Comparison of ENCODE assay signal across 24 mouse cellular contexts in the genomic region with DNA sequence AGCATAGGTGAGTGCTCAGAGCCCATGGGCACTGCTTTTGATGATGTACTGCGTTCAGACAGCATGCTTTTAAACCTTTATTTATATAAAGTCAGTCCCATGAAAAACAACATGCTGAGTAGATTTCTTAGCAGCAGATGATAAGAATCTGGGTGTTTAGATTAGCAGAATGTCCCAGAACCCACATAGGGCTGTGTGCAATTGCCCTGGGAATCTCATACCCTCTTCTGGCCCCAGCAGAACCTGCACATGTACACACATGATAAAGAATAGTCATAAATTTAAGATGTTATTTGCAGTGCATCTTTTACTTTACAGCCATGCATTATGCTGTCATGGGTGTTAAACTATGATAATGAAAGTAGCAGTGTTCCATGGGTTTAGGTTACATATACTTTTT.
"Had no signal": no experiment of that assay in that cellular context is flagged by ENCODE, and none has a peak within 500 bp of the region (broad histone marks: within the 10 kb centered on the region; RNA-seq: fewer than 3 reads in every experiment).

No protein-coding gene starts in this region.

- ATAC-seq: hindbrain, postnatal 0 days; intestine, embryonic 15.5 days; intestine, postnatal 0 days had no signal

- H3K27ac ChIP-seq: heart, adult 2 months; heart, embryonic 13.5 days; heart, embryonic 15.5 days; hindbrain, embryonic 13.5 days; hindbrain, embryonic 15.5 days; hindbrain, postnatal 0 days; intestine, embryonic 15.5 days; layer of hippocampus, adult 2 months; left cerebral cortex, adult 2 months; limb, embryonic 13.5 days; limb, embryonic 15.5 days; liver, embryonic 13.5 days; liver, embryonic 15.5 days had no signal

- H3K9me3 ChIP-seq: heart, embryonic 13.5 days; heart, embryonic 15.5 days; hindbrain, embryonic 13.5 days; hindbrain, embryonic 15.5 days; intestine, embryonic 15.5 days; limb, embryonic 13.5 days; limb, embryonic 15.5 days; liver, embryonic 13.5 days; liver, embryonic 15.5 days had no signal

- H3K4me2 ChIP-seq: heart, embryonic 11.5 days; heart, embryonic 13.5 days; heart, embryonic 15.5 days; hindbrain, embryonic 13.5 days; hindbrain, embryonic 15.5 days; intestine, embryonic 15.5 days; limb, embryonic 13.5 days; limb, embryonic 15.5 days; liver, embryonic 13.5 days; liver, embryonic 15.5 days had no signal

- H3K4me3 ChIP-seq: heart, adult 2 months; heart, embryonic 13.5 days; heart, embryonic 15.5 days; hindbrain, embryonic 13.5 days; hindbrain, embryonic 15.5 days; intestine, embryonic 15.5 days; layer of hippocampus, adult 2 months; left cerebral cortex, adult 2 months; limb, embryonic 13.5 days; limb, embryonic 15.5 days; liver, embryonic 13.5 days; liver, embryonic 15.5 days had no signal

- H3K9ac ChIP-seq: heart, embryonic 13.5 days; heart, embryonic 15.5 days; hindbrain, embryonic 13.5 days; hindbrain, embryonic 15.5 days; intestine, embryonic 15.5 days; limb, embryonic 13.5 days; limb, embryonic 15.5 days; liver, embryonic 13.5 days; liver, embryonic 15.5 days had no signal

- DNase-seq: gastrocnemius, postnatal 14 days; gastrocnemius, postnatal 36 days; heart, adult 2 months; heart, postnatal 14 days; heart, postnatal 36 days; kidney, adult 18-20 months; kidney, adult 8-10 months; kidney, postnatal 10 days; kidney, postnatal 25 days; kidney, postnatal 4 days; liver, embryonic 13.5 days had no signal

- H3K27me3 ChIP-seq: heart, embryonic 13.5 days; heart, embryonic 15.5 days; hindbrain, embryonic 13.5 days; hindbrain, embryonic 15.5 days; intestine, embryonic 15.5 days; limb, embryonic 15.5 days; liver, embryonic 13.5 days; liver, embryonic 15.5 days had no signal

- H3K4me1 ChIP-seq: heart, embryonic 15.5 days; hindbrain, embryonic 13.5 days; hindbrain, embryonic 15.5 days; intestine, embryonic 15.5 days; limb, embryonic 13.5 days had no signal
